Mouse (Mus musculus): Measurements from ENCODE around the gene Trappc4. TPM values are rescaled to one million over a fixed set of nuclear protein-coding genes. Genes with fewer than 3 reads are reported as not detected.

The Trappc4 gene
- total and polyA plus RNA-seq, 2 experiments from 2014 or later, result 30.8 to 72.5 TPM

- peaks cover 33% of the 10 kb centered on the region for H3K4me1 ChIP-seq (ENCODE audit: control insufficient read depth, insufficient read depth)
- WGBS, result 67% methylated on average over 6 of the region's 6 CpGs
- H3K9ac ChIP-seq (replicated peaks; ENCODE audit: low read depth, low read length), result peak overlapping the region; percentile 32; the same call in 1 of the 2 replicates
- ATAC-seq (ENCODE audit: insufficient read depth, low read depth), result no peak
- no peaks in the 10 kb centered on the region for H3K27me3 ChIP-seq (ENCODE audit: control insufficient read depth, insufficient read depth, low read length)
- H3K9me3 ChIP-seq (replicated peaks; ENCODE audit: control insufficient read depth, low read length), result no peaks in the 10 kb centered on the region
- H3K4me3 ChIP-seq (ENCODE audit: low read depth, low read length), result no peak overlapping the region
- H3K27ac ChIP-seq (ENCODE audit: low read depth), result peak overlapping the region; percentile 82
- TF ChIP-seq EP300 (IDR thresholded peaks at IDR 0.05; ENCODE audit: low read depth) (no peak), CTCF (IDR thresholded peaks at IDR 0.05; ENCODE audit: low read depth) (no peak)
- no peak for DNase-seq (ENCODE audit: low spot score)
- H3K4me2 ChIP-seq (ENCODE audit: low read depth, low read length), result no peak overlapping the region; the same call in 1 of the 2 replicates
- H3K36me3 ChIP-seq (replicated peaks; ENCODE audit: control insufficient read depth, insufficient read depth, low read length), result peaks cover 43% of the 10 kb centered on the region
Observed at GRCm38 (mm10) chr9:44399795-44400114, 7.6 kb downstream of the Trappc4 start.

- Histone ChIP-seq H3K9ac (replicated peaks; ENCODE audit: low read depth, low read length) (peak overlapping the region; percentile 32; the same call in 1 of the 2 replicates), H3K4me1 (ENCODE audit: control insufficient read depth, insufficient read depth) (peaks cover 33% of the 10 kb centered on the region), H3K9me3 (replicated peaks; ENCODE audit: control insufficient read depth, low read length) (no peaks in the 10 kb centered on the region), H3K27ac (ENCODE audit: low read depth) (peak overlapping the region; percentile 82), H3K27me3 (ENCODE audit: control insufficient read depth, insufficient read depth, low read length) (no peaks in the 10 kb centered on the region), H3K4me3 (ENCODE audit: low read depth, low read length) (no peak overlapping the region), H3K36me3 (replicated peaks; ENCODE audit: control insufficient read depth, insufficient read depth, low read length) (peaks cover 38% of the 10 kb centered on the region), H3K4me2 (ENCODE audit: low read depth, low read length) (peak overlapping the region; percentile 0)
- WGBS, result 70% methylated on average over 13 of the region's 13 CpGs
- DNase-seq (ENCODE audit: low spot score), result no peak
- TF ChIP-seq CTCF (IDR thresholded peaks at IDR 0.05; ENCODE audit: low read depth) (no peak), EP300 (IDR thresholded peaks at IDR 0.05; ENCODE audit: low read depth) (no peak)
- ATAC-seq (ENCODE audit: insufficient read depth, low read depth), result no peak
Observed at GRCm38 (mm10) chr9:44399114-44399794, 8.1 kb downstream of the Trappc4 start.

- H3K4me3 ChIP-seq (ENCODE audit: low read depth, low read length), result no peak overlapping the region
Observed at GRCm38 (mm10) chr9:44398551-44398950, 8.8 kb downstream of the Trappc4 start.

GRCm38 (mm10) chr9:44398087-44398486, 9.3 kb downstream of the Trappc4 start:
- H3K4me1 ChIP-seq (ENCODE audit: control insufficient read depth, insufficient read depth), result peaks cover 33% of the 10 kb centered on the region
- ATAC-seq (ENCODE audit: insufficient read depth, low read depth), result no peak

More at GRCm38 (mm10) chr9:44398551-44398950, 8.8 kb downstream of the Trappc4 start:
- 85% methylated on average over 9 of the region's 9 CpGs for WGBS
- H3K4me1 ChIP-seq (ENCODE audit: control insufficient read depth, insufficient read depth), result peaks cover 33% of the 10 kb centered on the region
- H3K36me3 ChIP-seq (replicated peaks; ENCODE audit: control insufficient read depth, insufficient read depth, low read length), result peaks cover 31% of the 10 kb centered on the region
- ATAC-seq (ENCODE audit: insufficient read depth, low read depth) (no peak), DNase-seq (ENCODE audit: low spot score) (no peak)
- no peaks in the 10 kb centered on the region for H3K9me3 ChIP-seq (replicated peaks; ENCODE audit: control insufficient read depth, low read length)
- TF ChIP-seq CTCF (IDR thresholded peaks at IDR 0.05; ENCODE audit: low read depth) (no peak), EP300 (IDR thresholded peaks at IDR 0.05; ENCODE audit: low read depth) (no peak)
- H3K9ac ChIP-seq (replicated peaks; ENCODE audit: low read depth, low read length), result no peak overlapping the region
- no peak overlapping the region for H3K27ac ChIP-seq (ENCODE audit: low read depth)
- no peak overlapping the region for H3K4me2 ChIP-seq (ENCODE audit: low read depth, low read length)
- H3K27me3 ChIP-seq (ENCODE audit: control insufficient read depth, insufficient read depth, low read length), result no peaks in the 10 kb centered on the region

GRCm38 (mm10) chr9:44396684-44397411, 10.6 kb downstream of the Trappc4 start, which contains the start of gene Slc37a4:
Gene Slc37a4, plus strand, starts transcription at chr9:44396852.
- peaks cover 33% of the 10 kb centered on the region for H3K4me1 ChIP-seq (ENCODE audit: control insufficient read depth, insufficient read depth)
- DNase-seq (ENCODE audit: low spot score), result peak; percentile 96
- peak within 1 kb of the TSS; percentile 96 for H3K4me2 ChIP-seq (ENCODE audit: low read depth, low read length)
- WGBS, result under 1% methylated on average over 43 of the region's 43 CpGs
- peak within 1 kb of the TSS; percentile 90 for H3K27ac ChIP-seq (ENCODE audit: low read depth)
- TF ChIP-seq EP300 (IDR thresholded peaks at IDR 0.05; ENCODE audit: low read depth) (0 out of 2 replicates have a peak, but pooled peaks have one; percentile 24), CTCF (IDR thresholded peaks at IDR 0.05; ENCODE audit: low read depth) (no peak)
- peak within 1 kb of the TSS; percentile 70 for H3K4me3 ChIP-seq (ENCODE audit: low read depth, low read length)
- H3K9ac ChIP-seq (replicated peaks; ENCODE audit: low read depth, low read length), result peak within 1 kb of the TSS; percentile 59
- H3K27me3 ChIP-seq (ENCODE audit: control insufficient read depth, insufficient read depth, low read length), result no peaks in the 10 kb centered on the region
- peak; percentile 94 for ATAC-seq (ENCODE audit: insufficient read depth, low read depth)
- H3K9me3 ChIP-seq (replicated peaks; ENCODE audit: control insufficient read depth, low read length), result no peaks in the 10 kb centered on the region
- H3K36me3 ChIP-seq (replicated peaks; ENCODE audit: control insufficient read depth, insufficient read depth, low read length), result peaks cover 14% of the 10 kb centered on the region

More at GRCm38 (mm10) chr9:44398087-44398486, 9.3 kb downstream of the Trappc4 start:
- TF ChIP-seq EP300 (IDR thresholded peaks at IDR 0.05; ENCODE audit: low read depth), result no peak
- H3K27ac ChIP-seq (ENCODE audit: low read depth), result peak overlapping the region; percentile 8; the same call in 1 of the 2 replicates
- H3K9me3 ChIP-seq (replicated peaks; ENCODE audit: control insufficient read depth, low read length), result no peaks in the 10 kb centered on the region
- H3K9ac ChIP-seq (replicated peaks; ENCODE audit: low read depth, low read length), result no peak overlapping the region
- no peak overlapping the region for H3K4me3 ChIP-seq (ENCODE audit: low read depth, low read length)
- WGBS, result 22% methylated on average over 4 of the region's 4 CpGs
- H3K4me2 ChIP-seq (ENCODE audit: low read depth, low read length), result peak overlapping the region; percentile 96
- no peaks in the 10 kb centered on the region for H3K27me3 ChIP-seq (ENCODE audit: control insufficient read depth, insufficient read depth, low read length)
- H3K36me3 ChIP-seq (replicated peaks; ENCODE audit: control insufficient read depth, insufficient read depth, low read length), result peaks cover 27% of the 10 kb centered on the region
- DNase-seq (ENCODE audit: low spot score), result no peak
